ENCODE assay signal across 8 mouse cellular contexts in the genomic region with DNA sequence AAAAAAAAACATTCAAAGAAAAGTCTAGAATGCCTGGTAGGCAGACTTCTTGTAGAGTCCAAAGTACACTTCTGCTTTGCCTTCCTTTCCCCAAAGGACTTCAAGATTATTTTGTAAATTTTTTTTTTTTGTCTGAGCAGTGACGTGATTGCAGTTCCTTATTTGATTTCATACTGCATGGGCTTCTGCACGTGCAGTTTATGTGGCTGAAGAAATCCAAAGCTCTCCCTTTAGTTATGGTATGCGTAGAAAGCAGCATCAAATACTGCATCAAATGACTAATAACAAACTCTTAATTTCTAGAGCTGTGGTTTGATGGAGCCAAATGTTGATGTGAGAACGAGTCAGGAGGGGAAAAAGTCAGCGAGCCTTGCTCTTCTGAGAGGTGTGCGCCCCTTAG. TPM values are rescaled to one million over a fixed set of nuclear protein-coding genes. Genes with fewer than 3 reads are reported as not detected.
A peak's percentile ranks its signal among the peaks of the same experiment; 100 is the strongest.
DNase-seq lines count a peak whose midpoint lies in the region; ATAC-seq lines count a peak whose summit lies in the region.

No protein-coding gene starts in this region.

- no peaks in the 10 kb centered on the region for H3K27me3 ChIP-seq in forebrain, embryonic 15.5 days
- H3K27me3 ChIP-seq in liver, embryonic 12.5 days (replicated peaks): no peaks in the 10 kb centered on the region
- H3K27me3 ChIP-seq in stomach, embryonic 15.5 days (replicated peaks): no peaks in the 10 kb centered on the region

- WGBS in forebrain, embryonic 15.5 days: 27% methylated on average over 6 of the region's 6 CpGs
- WGBS in liver, embryonic 12.5 days (ENCODE audit: insufficient replicate concordance): 45% methylated on average over 6 of the region's 6 CpGs
- 24% methylated on average over 6 of the region's 6 CpGs for WGBS in stomach, embryonic 15.5 days

- H3K4me3 ChIP-seq in forebrain, embryonic 15.5 days: peak overlapping the region; percentile 36
- H3K4me3 ChIP-seq in liver, embryonic 12.5 days: peak overlapping the region; percentile 22
- peak overlapping the region; percentile 28 for H3K4me3 ChIP-seq in stomach, embryonic 15.5 days (replicated peaks)

- no peaks in the 10 kb centered on the region for H3K9me3 ChIP-seq in forebrain, embryonic 15.5 days
- no peaks in the 10 kb centered on the region for H3K9me3 ChIP-seq in liver, embryonic 12.5 days (replicated peaks)
- no peaks in the 10 kb centered on the region for H3K9me3 ChIP-seq in stomach, embryonic 15.5 days

- peaks cover 44% of the 10 kb centered on the region for H3K4me1 ChIP-seq in forebrain, embryonic 15.5 days
- H3K4me1 ChIP-seq in liver, embryonic 12.5 days: peaks cover 35% of the 10 kb centered on the region
- H3K4me1 ChIP-seq in stomach, embryonic 15.5 days: peaks cover 4% of the 10 kb centered on the region; the same call in 1 of the 2 replicates

- H3K27ac ChIP-seq in forebrain, embryonic 15.5 days (replicated peaks): no peak overlapping the region
- H3K27ac ChIP-seq in liver, embryonic 12.5 days: no peak overlapping the region
- H3K27ac ChIP-seq in stomach, embryonic 15.5 days: no peak overlapping the region

- H3K36me3 ChIP-seq in forebrain, embryonic 15.5 days: no peaks in the 10 kb centered on the region; the same call in 1 of the 2 replicates
- H3K36me3 ChIP-seq in liver, embryonic 12.5 days: peaks cover 5% of the 10 kb centered on the region; the same call in 1 of the 2 replicates
- 0 out of 2 replicates have a peak, but pooled peaks cover 2% of the 10 kb centered on the region for H3K36me3 ChIP-seq in stomach, embryonic 15.5 days

- peak overlapping the region; percentile 67 for H3K4me2 ChIP-seq in forebrain, embryonic 15.5 days (replicated peaks)
- peak overlapping the region; percentile 48 for H3K4me2 ChIP-seq in liver, embryonic 12.5 days
- peak overlapping the region; percentile 55 for H3K4me2 ChIP-seq in stomach, embryonic 15.5 days

- peak; percentile 36 to 61 for DNase-seq in spleen, postnatal 36 days (ENCODE audit: low spot score in 2 of 2)
- DNase-seq in spleen, postnatal 14 days (ENCODE audit: low spot score in 2 of 2): no peak
- no peak for DNase-seq in right cerebral cortex, postnatal 14 days
- no peak for DNase-seq in right cerebral cortex, postnatal 10 days (ENCODE audit: low spot score in 2 of 2)
- DNase-seq in testis, postnatal 10 days (ENCODE audit: low spot score): no peak

- no peak for ATAC-seq in forebrain, embryonic 15.5 days (replicated peaks)
- no peak for ATAC-seq in liver, embryonic 12.5 days
- no peak for ATAC-seq in stomach, embryonic 15.5 days (ENCODE audit: insufficient read depth, low FRiP score, low read depth)

- peak overlapping the region; percentile 36; the same call in 1 of the 2 replicates for H3K9ac ChIP-seq in forebrain, embryonic 15.5 days (replicated peaks)
- H3K9ac ChIP-seq in liver, embryonic 12.5 days: no peak overlapping the region; the same call in 1 of the 2 replicates
- H3K9ac ChIP-seq in stomach, embryonic 15.5 days: no peak overlapping the region

RNA-seq across cellular contexts. Expression of a gene that starts 3.2 kb away (rescaled TPM):
- polyA plus RNA-seq in forebrain, embryonic 15.5 days (2015; fragmentation: Nextera tagmentation; extraction: Ambion mirVana): 12.2 TPM in 2 replicates
- 5.4 and 5.9 TPM in 2 replicates for polyA plus RNA-seq in liver, embryonic 12.5 days (2016; fragmentation: Nextera tagmentation; extraction: Ambion mirVana)
- polyA plus RNA-seq in stomach, embryonic 15.5 days (2015; fragmentation: Nextera tagmentation; extraction: Ambion mirVana): 9.3 and 9.7 TPM in 2 replicates

RNA-seq across cellular contexts. Expression of a gene that starts 20.9 kb away (rescaled TPM):
- 113 and 120 TPM in 2 replicates for polyA plus RNA-seq in forebrain, embryonic 15.5 days (2015; fragmentation: Nextera tagmentation; extraction: Ambion mirVana)
- 32.2 and 32.3 TPM in 2 replicates for polyA plus RNA-seq in liver, embryonic 12.5 days (2016; fragmentation: Nextera tagmentation; extraction: Ambion mirVana)
- 62.9 and 67.8 TPM in 2 replicates for polyA plus RNA-seq in stomach, embryonic 15.5 days (2015; fragmentation: Nextera tagmentation; extraction: Ambion mirVana)

Comparison
In these comparisons a context has a peak if more than half of its experiments do, and no peak if none do; other contexts are left out.
1. DNase-seq: peak in spleen, postnatal 36 days (2 of 2); none in spleen, postnatal 14 days (0 of 2), right cerebral cortex, postnatal 14 days (single experiment), right cerebral cortex, postnatal 10 days (0 of 2) and testis, postnatal 10 days (single experiment).
2. Peak in every context shown above with its lines, with median percentiles within 50 percentile points of each other: H3K4me2 ChIP-seq and H3K4me3 ChIP-seq.